Mouse (Mus musculus) MEL (cell line): ENCODE measurements around the gene Frem1. TPM values are rescaled to one million over a fixed set of nuclear protein-coding genes. Genes with fewer than 3 reads are reported as not detected.

Experiments used
- DNase-seq: peaks from one replicate; pipeline ENCODE4 v3.0.0; 2011; ENCODE audit warnings: low read depth, low spot score
- H3K27ac ChIP-seq: 2 replicates; pipeline ENCODE4 v1.5.1; 2012; ENCODE audit warnings: low read depth, mild to moderate bottlenecking, control low read depth, low read length, moderate library complexity; ENCODE audit not compliant: control insufficient read depth
- H3K27me3 ChIP-seq, 2 experiments: fragments of 150-350 bp in 1 of 2; sonication (generic) in 1 of 2; 2 replicates each; pipeline ENCODE4 v1.6.1; 2012; ENCODE audit warnings: low read length in 2 of 2, mild to moderate bottlenecking in 2 of 2, improper control_type of control experiment in 1 of 2, moderate library complexity in 1 of 2; ENCODE audit not compliant: insufficient read depth in 2 of 2, control insufficient read depth in 1 of 2
- H3K36me3 ChIP-seq, 2 experiments: 2 replicates each; pipeline ENCODE4 v1.6.1; 2012 to 2014; ENCODE audit warnings: low read length in 2 of 2, improper control_type of control experiment in 1 of 2, inconsistent platforms in 1 of 2, mild to moderate bottlenecking in 1 of 2; ENCODE audit not compliant: insufficient read depth in 2 of 2, control insufficient read depth in 1 of 2
- H3K4me1 ChIP-seq, 2 experiments: fragments of 150-350 bp in 1 of 2; sonication (generic) in 1 of 2; 2 replicates each; pipeline ENCODE4 v1.6.1; 2012; ENCODE audit warnings: low read length in 2 of 2, improper control_type of control experiment in 1 of 2, mild to moderate bottlenecking in 1 of 2; ENCODE audit not compliant: insufficient read depth in 2 of 2, control insufficient read depth in 1 of 2
- H3K4me3 ChIP-seq, 2 experiments: fragments of 150-350 bp in 1 of 2; sonication (generic) in 1 of 2; 2 replicates each; pipeline ENCODE4 v1.5.1; 2012; ENCODE audit warnings: low read depth in 2 of 2, low read length in 2 of 2, mild to moderate bottlenecking in 2 of 2, moderate library complexity in 2 of 2, control low read depth in 1 of 2, improper control_type of control experiment in 1 of 2; ENCODE audit not compliant: control insufficient read depth in 1 of 2, insufficient read depth in 1 of 2
- H3K79me2 ChIP-seq: 2 replicates; pipeline ENCODE4 v1.6.1; 2012; ENCODE audit warnings: mild to moderate bottlenecking, low read length, moderate library complexity; ENCODE audit not compliant: control insufficient read depth, poor library complexity, insufficient read depth
- H3K9ac ChIP-seq: 2 replicates; pipeline ENCODE4 v1.6.1; 2012; ENCODE audit warnings: low read depth, mild to moderate bottlenecking, control low read depth, low read length, moderate library complexity; ENCODE audit not compliant: control insufficient read depth, poor library complexity, severe bottlenecking
- H3K9me3 ChIP-seq: fragments of 150-350 bp; sonication (generic); replicated peaks from 2 replicates; pipeline ENCODE4 v1.6.1; 2012; ENCODE audit warnings: mild to moderate bottlenecking, low read length, improper control_type of control experiment, moderate library complexity; ENCODE audit not compliant: insufficient read depth
- CHD1 ChIP-seq: IDR thresholded peaks from 2 replicates; pipeline ENCODE4 v1.6.1; 2012; ENCODE audit warnings: low read depth, mild to moderate bottlenecking, inconsistent platforms, low read length, improper control_type of control experiment
- CTCF ChIP-seq, 3 experiments: IDR thresholded peaks in 2 of 3; conservative IDR thresholded peaks in 1 of 3; 2 replicates each; pipeline ENCODE4 v1.5.1; 2011 to 2012; ENCODE audit warnings: low read length in 3 of 3, low read depth in 2 of 3, mild to moderate bottlenecking in 2 of 3, improper control_type of control experiment in 1 of 3, inconsistent platforms in 1 of 3, mixed read lengths in 1 of 3, moderate library complexity in 1 of 3; ENCODE audit not compliant: control insufficient read depth in 1 of 3, insufficient read depth in 1 of 3, poor library complexity in 1 of 3, severe bottlenecking in 1 of 3
- E2F4 ChIP-seq: IDR thresholded peaks from 2 replicates; pipeline ENCODE4 v1.6.1; 2011; ENCODE audit warnings: low read depth, low read length, improper control_type of control experiment, borderline replicate concordance
- ELF1 ChIP-seq: IDR thresholded peaks from 2 replicates; pipeline ENCODE4 v1.6.1; 2014; ENCODE audit warnings: low read depth, mild to moderate bottlenecking, inconsistent platforms, low read length, improper control_type of control experiment, moderate library complexity
- GABPA ChIP-seq: IDR thresholded peaks from 2 replicates; pipeline ENCODE4 v1.6.1; 2012; ENCODE audit warnings: low read depth, mild to moderate bottlenecking, inconsistent platforms, low read length, improper control_type of control experiment, moderate library complexity
- GATA1 ChIP-seq: IDR thresholded peaks from 2 replicates; pipeline ENCODE4 v1.6.1; 2011; ENCODE audit warnings: low read depth, low read length, improper control_type of control experiment
- HCFC1 ChIP-seq: IDR thresholded peaks from 2 replicates; pipeline ENCODE4 v1.6.1; 2012; ENCODE audit warnings: low read depth, mild to moderate bottlenecking, inconsistent platforms, low read length, improper control_type of control experiment, moderate library complexity
- JUND ChIP-seq: IDR thresholded peaks from 2 replicates; pipeline ENCODE4 v1.6.1; 2011; ENCODE audit warnings: low read depth, mild to moderate bottlenecking, improper control_type of control experiment, low read length
- MAFK ChIP-seq: IDR thresholded peaks from 2 replicates; pipeline ENCODE4 v1.6.1; 2011; ENCODE audit warnings: low read depth, mild to moderate bottlenecking, low read length, improper control_type of control experiment, borderline replicate concordance
- MEF2A ChIP-seq: IDR thresholded peaks from 2 replicates; pipeline ENCODE4 v1.6.1; 2014; ENCODE audit warnings: low read depth, mild to moderate bottlenecking, inconsistent platforms, low read length, improper control_type of control experiment; ENCODE audit not compliant: poor library complexity, insufficient replicate concordance, severe bottlenecking; ENCODE audit errors: extremely low read depth
- MXI1 ChIP-seq: IDR thresholded peaks from 2 replicates; pipeline ENCODE4 v1.6.1; 2011; ENCODE audit warnings: mild to moderate bottlenecking, low read depth, low read length, improper control_type of control experiment
- MYC ChIP-seq: IDR thresholded peaks from 2 replicates; pipeline ENCODE4 v1.6.1; 2011; ENCODE audit warnings: low read depth, mild to moderate bottlenecking, low read length, improper control_type of control experiment, moderate library complexity
- NELFE ChIP-seq: IDR thresholded peaks from 2 replicates; pipeline ENCODE4 v1.6.1; 2011; ENCODE audit warnings: low read depth, low read length, improper control_type of control experiment
- POLR2AphosphoS2 ChIP-seq: IDR thresholded peaks from 2 replicates; pipeline ENCODE4 v1.6.1; 2011; ENCODE audit warnings: low read length, improper control_type of control experiment
- POLR2AphosphoS5 ChIP-seq: IDR thresholded peaks from 2 replicates; pipeline ENCODE4 v1.6.1; 2012; ENCODE audit warnings: low read depth, borderline replicate concordance, mild to moderate bottlenecking, inconsistent platforms, low read length, moderate library complexity, mixed read lengths
- SMC3 ChIP-seq: IDR thresholded peaks from 2 replicates; pipeline ENCODE4 v1.6.1; 2011; ENCODE audit warnings: low read depth, low read length, improper control_type of control experiment
- TAL1 ChIP-seq: IDR thresholded peaks from 2 replicates; pipeline ENCODE4 v1.6.1; 2012; ENCODE audit warnings: mild to moderate bottlenecking, inconsistent platforms, low read length, moderate library complexity, mixed read lengths
- TBP ChIP-seq: IDR thresholded peaks from 2 replicates; pipeline ENCODE4 v1.8.0; 2011; ENCODE audit warnings: low read depth, low read length, improper control_type of control experiment
- TCF12 ChIP-seq: IDR thresholded peaks from 2 replicates; pipeline ENCODE4 v1.6.1; 2014; ENCODE audit warnings: low read depth, mild to moderate bottlenecking, inconsistent platforms, low read length, improper control_type of control experiment, moderate library complexity
- UBTF ChIP-seq: IDR thresholded peaks from 2 replicates; pipeline ENCODE4 v1.6.1; 2012; ENCODE audit warnings: low read depth, mild to moderate bottlenecking, inconsistent platforms, low read length, improper control_type of control experiment, moderate library complexity, borderline replicate concordance; ENCODE audit not compliant: insufficient read depth
- ZC3H11A ChIP-seq: IDR thresholded peaks from 2 replicates; pipeline ENCODE4 v1.6.1; 2012; ENCODE audit warnings: low read depth, mild to moderate bottlenecking, inconsistent platforms, low read length, improper control_type of control experiment
- ZKSCAN1 ChIP-seq: IDR thresholded peaks from 2 replicates; pipeline ENCODE4 v1.6.1; 2012; ENCODE audit warnings: low read depth, mild to moderate bottlenecking, inconsistent platforms, low read length, improper control_type of control experiment, moderate library complexity
- ZMIZ1 ChIP-seq: IDR thresholded peaks from 2 replicates; pipeline ENCODE4 v1.6.1; 2012; ENCODE audit warnings: low read depth, mild to moderate bottlenecking, inconsistent platforms, low read length, improper control_type of control experiment, moderate library complexity
- polyA plus RNA-seq, 2 experiments: library from polyadenylated mRNA; stranded (reverse) in 1 of 2; unstranded in 1 of 2; fragments of >175 nt in 1 of 2; fragments of >200 nt in 1 of 2; gene quantifications; 2 replicates each; pipeline versions ENCODE4 v1.2.1 to v1.2.4; 2012; ENCODE audit warnings: low replicate concordance in 2 of 2, low read depth in 1 of 2; ENCODE audit not compliant: insufficient read length in 2 of 2, insufficient read depth in 1 of 2, missing spikeins in 1 of 2
- total RNA-seq: library from RNA; depleted of rRNA; stranded (reverse); fragments of 300-350 nt; gene quantifications from 2 replicates; pipeline ENCODE4 v1.2.3, GENCODE M21; 2012

Frem1 gene
- total and polyA plus RNA-seq, 3 experiments: not detected

DNA sequence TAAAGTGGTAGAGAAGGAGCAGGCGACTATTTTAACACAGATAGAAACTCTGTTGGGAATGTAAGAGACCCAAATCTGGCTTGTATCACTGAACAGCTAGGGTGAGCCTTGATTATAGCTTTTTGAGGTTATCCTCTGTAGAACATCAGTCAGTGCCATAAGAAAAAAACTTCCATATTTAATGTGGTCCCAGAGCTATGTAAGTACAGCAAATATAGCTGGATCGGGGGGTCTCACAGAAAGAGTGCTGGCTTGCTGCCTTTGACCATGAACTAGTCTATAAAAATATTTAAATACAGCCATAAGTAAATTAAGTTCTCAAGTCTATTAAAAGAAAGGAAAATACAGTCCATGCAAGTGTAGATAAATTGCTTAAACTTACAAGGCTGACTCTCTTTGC lies 171.9 kb downstream of the Frem1 start:
- no peak for TF ChIP-seq TCF12
- no peak for TF ChIP-seq CHD1
- TF ChIP-seq ZKSCAN1: no peak
- TF ChIP-seq MYC: no peak
- no peak for TF ChIP-seq E2F4
- no peak for TF ChIP-seq SMC3
- no peak for TF ChIP-seq POLR2AphosphoS2
- no peak for TF ChIP-seq POLR2AphosphoS5
- TF ChIP-seq UBTF: no peak
- TF ChIP-seq NELFE: no peak
- no peak for TF ChIP-seq ZMIZ1
- no peak for TF ChIP-seq ELF1
- no peak for TF ChIP-seq HCFC1
- TF ChIP-seq TBP: no peak
- no peak for TF ChIP-seq CTCF (IDR thresholded peaks at IDR 0.05 in 2 of 3, conservative IDR thresholded peaks at IDR 0.05 in 1 of 3; ENCODE audit: control insufficient read depth in 1 of 3, insufficient read depth in 1 of 3, low read depth in 2 of 3, low read length in 3 of 3, poor library complexity in 1 of 3, severe bottlenecking in 1 of 3)
- no peak for TF ChIP-seq MXI1
- H3K27ac ChIP-seq: no peak overlapping the region
- no peak overlapping the region for H3K9ac ChIP-seq
- H3K79me2 ChIP-seq: no peaks in the 10 kb centered on the region
- no peak overlapping the region for H3K4me3 ChIP-seq
- H3K9me3 ChIP-seq: no peaks in the 10 kb centered on the region
- no peaks in the 10 kb centered on the region for H3K4me1 ChIP-seq
- H3K27me3 ChIP-seq: no peaks in the 10 kb centered on the region
- no peaks in the 10 kb centered on the region for H3K36me3 ChIP-seq
- DNase-seq: no peak

DNA sequence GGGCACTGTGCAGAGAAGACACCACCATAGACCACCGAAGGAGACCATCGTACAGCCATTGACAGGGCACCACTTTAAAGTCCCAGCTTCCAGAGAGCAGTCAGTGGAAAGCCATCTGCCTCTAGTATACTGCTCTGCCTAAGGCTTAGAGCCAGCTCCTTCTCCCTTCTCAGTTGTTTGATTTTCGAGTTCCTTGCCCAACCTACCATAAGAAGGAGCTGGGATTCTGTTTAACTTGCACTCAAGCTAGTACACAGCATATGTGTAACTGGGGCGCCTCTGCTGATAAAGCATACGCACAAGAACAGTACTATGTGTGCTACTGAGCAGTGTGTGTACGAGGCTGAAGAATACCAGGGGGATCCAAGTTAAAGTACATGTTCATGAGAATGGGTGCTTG lies 173.0 kb downstream of the Frem1 start:
- no peaks in the 10 kb centered on the region for H3K36me3 ChIP-seq
- no peaks in the 10 kb centered on the region for H3K79me2 ChIP-seq
- H3K27ac ChIP-seq: no peak overlapping the region
- no peak overlapping the region for H3K4me3 ChIP-seq
- no peaks in the 10 kb centered on the region for H3K9me3 ChIP-seq
- TF ChIP-seq GATA1: no peak
- TF ChIP-seq, all 39 proteins: peak for 0
- DNase-seq: no peak
- H3K27me3 ChIP-seq: no peaks in the 10 kb centered on the region; a peak in 1 of 4 replicates
- H3K4me1 ChIP-seq: no peaks in the 10 kb centered on the region
- no peak overlapping the region for H3K9ac ChIP-seq

DNA sequence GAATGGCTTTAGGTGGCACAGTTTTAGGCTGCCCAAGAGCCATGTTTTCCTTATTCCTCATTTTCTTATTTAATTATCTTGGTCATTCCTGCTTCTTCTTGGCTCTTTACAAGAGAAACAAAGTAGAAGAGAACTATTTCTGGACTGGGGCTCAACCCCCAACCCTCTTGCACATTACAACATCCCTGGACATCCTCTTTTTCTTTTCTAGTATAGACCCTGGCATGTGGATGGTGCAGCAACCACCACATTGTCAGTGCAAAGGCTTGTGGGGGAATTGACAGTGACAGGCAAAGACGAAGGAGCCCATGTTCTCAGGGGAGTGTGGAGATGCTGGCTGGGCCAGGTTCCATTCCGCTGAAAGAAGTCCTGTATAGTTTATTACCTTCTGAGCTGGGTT lies 175.5 kb downstream of the Frem1 start:
- Histone ChIP-seq H3K27me3 (no peaks in the 10 kb centered on the region; a peak in 1 of 4 replicates), H3K4me1 (no peaks in the 10 kb centered on the region), H3K9ac (no peak overlapping the region), H3K27ac (no peak overlapping the region), H3K36me3 (no peaks in the 10 kb centered on the region), H3K9me3 (no peaks in the 10 kb centered on the region), H3K4me3 (no peak overlapping the region), H3K79me2 (no peaks in the 10 kb centered on the region)
- no peak for TF ChIP-seq CHD1
- no peak for TF ChIP-seq MAFK
- no peak for TF ChIP-seq CTCF (IDR thresholded peaks at IDR 0.05 in 2 of 3, conservative IDR thresholded peaks at IDR 0.05 in 1 of 3; ENCODE audit: control insufficient read depth in 1 of 3, insufficient read depth in 1 of 3, low read depth in 2 of 3, low read length in 3 of 3, poor library complexity in 1 of 3, severe bottlenecking in 1 of 3)
- TF ChIP-seq JUND: no peak
- no peak for TF ChIP-seq UBTF
- TF ChIP-seq ZMIZ1: no peak
- no peak for TF ChIP-seq ZC3H11A
- TF ChIP-seq TAL1: no peak
- TF ChIP-seq ZKSCAN1: no peak
- TF ChIP-seq MEF2A: no peak
- TF ChIP-seq GABPA: no peak
- no peak for DNase-seq
